Mouse (Mus musculus) brown adipose tissue, adult 24 weeks (tissue): ENCODE data around the gene Stk26. TPM values are rescaled to one million over a fixed set of nuclear protein-coding genes. Genes with fewer than 3 reads are reported as not detected.

Experiments used
- H3K27ac ChIP-seq: fragments of 200-500 bp; replicated peaks from 2 replicates; pipeline ENCODE4 v1.5.1; 2012; ENCODE audit warnings: low read depth, mild to moderate bottlenecking, low read length
- H3K4me1 ChIP-seq: fragments of 200-500 bp; 2 replicates; pipeline ENCODE4 v1.6.1; 2012; ENCODE audit warnings: low read length, mixed read lengths; ENCODE audit not compliant: control insufficient read depth, insufficient read depth, insufficient read length
- H3K4me3 ChIP-seq: fragments of 200-500 bp; 2 replicates; pipeline ENCODE4 v1.5.1; 2012; ENCODE audit warnings: low read depth, mild to moderate bottlenecking, low read length, moderate library complexity; ENCODE audit not compliant: insufficient read depth
- polyA plus RNA-seq: library from polyadenylated mRNA; stranded (reverse); fragments of >200 nt; gene quantifications from 2 replicates; pipeline ENCODE4 v1.2.4, GENCODE M21; 2012; ENCODE audit not compliant: missing spikeins, insufficient read depth, insufficient read length

Gene Stk26
- polyA plus RNA-seq, 1 experiment, result 0.32 TPM

DNA sequence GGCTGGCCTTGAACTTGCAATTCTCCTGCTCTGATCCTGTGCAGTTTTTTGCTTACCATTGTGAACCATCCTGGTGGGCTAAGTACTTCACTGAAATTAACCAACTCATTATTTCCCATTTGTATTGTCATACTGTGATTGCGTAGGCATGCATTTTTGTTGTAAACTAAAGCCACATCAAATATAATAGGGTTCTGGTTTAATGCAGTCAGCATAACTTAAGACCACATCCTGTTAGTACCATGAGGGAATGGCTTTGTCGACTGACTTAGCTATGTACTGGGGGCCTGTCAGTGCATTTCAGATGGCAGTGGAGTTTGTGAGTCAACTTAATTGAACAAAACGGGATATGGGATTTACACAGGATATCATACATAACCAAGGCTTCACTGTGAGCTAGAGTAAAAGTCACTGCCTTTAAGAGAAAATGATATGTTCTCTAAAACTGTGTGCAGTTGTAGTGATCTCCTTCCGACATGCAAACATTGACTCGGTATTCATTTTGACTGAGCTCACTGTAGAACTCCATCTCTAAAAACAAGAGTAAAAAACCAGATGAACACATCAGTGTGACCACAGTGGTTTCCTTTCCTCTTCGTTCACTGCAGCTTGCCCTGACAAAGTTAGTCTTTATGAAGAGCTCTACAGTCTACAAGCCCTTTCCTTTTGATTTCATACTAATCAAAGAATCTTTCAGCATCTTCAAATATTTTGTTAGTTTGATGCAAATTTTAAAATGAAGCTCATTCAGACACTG lies 33.6 kb downstream of the Stk26 start:
- no peaks in the 10 kb centered on the region for H3K4me1 ChIP-seq
- no peak overlapping the region for H3K4me3 ChIP-seq
- no peak overlapping the region for H3K27ac ChIP-seq

DNA sequence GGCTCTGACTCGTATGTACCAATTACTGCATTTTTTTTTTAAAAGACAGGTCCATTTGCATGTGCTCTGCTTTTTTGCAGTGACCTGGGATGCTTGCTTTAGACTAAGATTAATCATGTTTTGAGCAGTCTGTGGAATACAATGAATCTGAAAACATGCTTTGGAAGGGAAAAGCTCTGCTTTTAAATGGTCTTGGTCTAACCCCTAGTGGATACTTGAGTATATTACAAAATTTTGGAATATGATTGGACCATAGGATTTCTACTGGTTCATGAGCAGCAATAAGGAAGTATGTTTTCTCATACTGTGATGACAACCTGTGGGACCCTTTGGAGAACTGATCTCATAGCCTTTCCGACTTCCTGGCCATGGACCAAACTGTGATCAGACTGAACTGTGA lies 47.2 kb downstream of the Stk26 start:
- no peak overlapping the region for H3K4me3 ChIP-seq
- H3K27ac ChIP-seq, result no peak overlapping the region
- no peaks in the 10 kb centered on the region for H3K4me1 ChIP-seq

DNA sequence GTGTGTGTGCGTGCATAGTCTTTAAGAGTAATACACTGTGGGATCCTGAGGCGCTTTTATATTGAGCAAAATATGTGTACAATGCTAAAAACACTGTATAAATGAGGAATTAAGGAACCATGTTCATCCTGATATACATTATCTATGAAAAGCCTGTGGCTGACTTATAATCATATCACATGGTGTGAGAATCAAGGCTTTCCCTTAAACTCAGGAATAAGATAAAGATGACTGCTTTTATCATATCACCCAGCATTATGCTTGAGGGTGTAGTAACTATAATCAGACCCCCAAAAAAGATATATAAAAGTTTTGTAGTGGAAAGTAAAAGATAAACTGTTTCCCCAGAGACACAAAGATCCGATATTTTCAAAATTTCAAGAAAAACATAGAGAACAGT lies 62.6 kb downstream of the Stk26 start:
- H3K4me1 ChIP-seq, result no peaks in the 10 kb centered on the region
- no peak overlapping the region for H3K27ac ChIP-seq
- H3K4me3 ChIP-seq, result no peak overlapping the region

DNA sequence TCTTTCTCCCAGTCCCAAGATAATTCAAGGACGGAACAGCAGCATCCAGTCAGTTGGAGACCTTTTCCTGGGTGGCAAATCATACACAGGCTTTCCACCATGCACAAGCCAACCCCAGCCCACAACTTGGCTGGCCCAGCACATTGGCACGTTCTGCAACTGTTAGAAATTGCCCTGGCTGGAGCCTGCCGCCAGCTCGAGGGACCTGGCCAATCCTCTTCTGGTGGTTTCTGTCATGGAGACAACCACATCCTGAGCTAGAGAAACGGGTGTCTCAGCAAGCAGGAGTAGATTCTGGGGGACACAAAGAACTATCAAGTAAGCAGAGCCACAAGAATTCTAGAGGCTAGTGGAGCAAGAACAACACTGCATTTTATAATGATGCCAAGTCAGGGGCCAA lies 69.1 kb downstream of the Stk26 start:
- Histone ChIP-seq H3K4me1 (no peaks in the 10 kb centered on the region), H3K27ac (no peak overlapping the region), H3K4me3 (no peak overlapping the region)

DNA sequence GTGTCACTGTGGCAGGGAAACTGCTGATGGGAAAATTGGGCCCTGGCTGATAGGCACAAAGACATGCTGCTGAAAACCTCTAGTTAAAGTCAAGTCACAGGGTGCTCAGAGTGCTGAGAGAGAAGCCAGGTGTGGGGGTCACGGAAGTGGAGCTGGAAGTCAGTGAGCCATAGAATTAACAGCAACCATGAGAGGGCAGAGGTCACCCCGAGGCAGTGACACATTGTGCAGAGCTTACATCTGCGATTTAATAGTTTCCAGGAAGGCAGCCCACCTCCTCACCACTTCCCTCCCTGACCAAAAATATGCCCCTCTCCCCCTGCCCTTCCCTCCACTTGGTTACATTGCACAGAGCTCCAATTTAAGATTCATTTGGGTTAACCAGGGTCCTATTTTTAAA lies 76.5 kb downstream of the Stk26 start:
- Histone ChIP-seq H3K4me1 (no peaks in the 10 kb centered on the region), H3K27ac (no peak overlapping the region), H3K4me3 (no peak overlapping the region)

DNA sequence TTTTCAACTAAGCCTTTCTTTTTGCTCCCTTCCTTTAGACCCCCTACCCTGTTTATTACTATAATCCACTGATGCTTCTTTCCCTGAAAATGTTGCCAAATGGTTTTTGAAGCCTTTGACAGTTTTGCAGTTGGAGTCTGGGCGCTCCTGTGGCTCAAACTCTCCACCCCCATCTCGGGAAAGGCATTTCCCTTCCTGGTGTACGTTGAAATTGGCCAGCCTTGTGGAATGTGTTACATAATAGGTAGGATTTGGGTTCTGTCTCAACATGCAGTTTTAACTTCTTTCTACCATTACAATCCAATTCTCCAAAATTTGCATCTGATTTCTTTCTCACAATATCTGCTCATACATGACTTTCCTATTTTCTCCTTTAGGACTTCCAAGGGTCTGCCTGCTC lies 77.9 kb downstream of the Stk26 start:
- no peak overlapping the region for H3K27ac ChIP-seq
- H3K4me1 ChIP-seq, result no peaks in the 10 kb centered on the region
- no peak overlapping the region for H3K4me3 ChIP-seq

DNA sequence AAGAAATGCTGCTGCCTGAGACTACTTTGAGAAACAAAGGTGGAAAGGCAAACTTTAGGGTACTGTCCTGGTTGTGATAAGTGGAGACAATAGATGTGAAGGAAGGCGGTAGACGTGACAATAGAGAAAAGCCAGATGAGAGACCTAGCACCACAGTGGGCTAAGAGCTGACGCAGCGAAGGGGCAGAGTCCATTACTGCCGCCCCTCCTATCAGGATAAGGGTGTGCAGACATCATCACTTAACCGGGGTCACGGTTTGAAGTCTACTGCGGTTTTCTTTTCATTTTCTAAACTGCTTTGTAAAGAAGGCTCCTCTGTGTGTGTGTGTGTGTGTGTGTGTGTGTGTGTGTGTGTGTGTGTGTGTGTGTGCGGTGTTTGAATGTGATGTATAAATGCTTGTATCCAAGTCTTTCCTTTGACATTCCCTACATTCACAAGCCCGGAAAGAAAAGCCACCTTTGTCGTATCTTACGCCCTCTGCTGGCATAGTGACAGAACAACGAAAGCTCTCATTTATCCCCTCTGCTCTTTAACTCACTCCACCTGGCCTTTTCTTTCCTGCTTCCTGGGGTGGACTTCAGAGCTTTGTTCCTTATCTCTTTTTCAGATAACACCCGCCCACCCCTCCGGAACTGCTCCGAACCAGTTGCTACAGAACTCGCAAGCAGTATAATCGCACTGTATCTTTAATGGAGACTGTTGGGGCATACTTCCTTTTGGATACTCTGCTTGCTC lies 84.0 kb downstream of the Stk26 start:
- H3K4me1 ChIP-seq, result no peaks in the 10 kb centered on the region
- no peak overlapping the region for H3K27ac ChIP-seq
- H3K4me3 ChIP-seq, result no peak overlapping the region

DNA sequence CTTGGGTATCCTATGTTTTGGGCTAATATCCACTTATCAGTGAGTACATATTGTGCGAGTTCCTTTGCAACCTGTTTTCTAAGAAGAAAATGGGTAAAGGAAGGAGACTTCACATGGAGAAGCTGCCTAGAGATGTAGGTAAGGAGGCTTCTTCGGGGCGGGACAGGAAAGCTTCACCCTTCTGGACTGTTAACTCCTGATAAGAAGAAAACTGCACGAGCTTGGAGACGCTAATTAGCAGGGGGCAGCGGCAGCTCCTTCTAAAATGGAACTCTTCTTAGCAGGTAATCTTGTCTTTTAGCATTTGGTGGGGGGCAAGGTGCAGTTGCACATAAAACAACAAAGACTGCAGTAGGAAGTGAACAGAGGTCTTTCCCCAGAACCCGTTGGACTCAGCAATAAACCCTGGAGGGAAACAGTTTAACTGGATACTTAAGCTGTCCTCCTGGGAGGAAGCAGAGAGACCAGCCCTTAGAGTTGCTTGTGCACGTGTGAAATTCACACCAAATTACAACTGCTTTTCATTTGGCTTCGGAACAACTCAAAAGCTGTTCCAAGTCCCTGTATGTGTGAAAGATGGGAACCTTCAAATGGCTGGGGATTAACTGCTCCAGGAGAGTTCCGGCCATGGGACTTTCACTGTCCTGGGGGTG lies 86.2 kb downstream of the Stk26 start:
- Histone ChIP-seq H3K4me1 (no peaks in the 10 kb centered on the region), H3K27ac (no peak overlapping the region), H3K4me3 (no peak overlapping the region)

DNA sequence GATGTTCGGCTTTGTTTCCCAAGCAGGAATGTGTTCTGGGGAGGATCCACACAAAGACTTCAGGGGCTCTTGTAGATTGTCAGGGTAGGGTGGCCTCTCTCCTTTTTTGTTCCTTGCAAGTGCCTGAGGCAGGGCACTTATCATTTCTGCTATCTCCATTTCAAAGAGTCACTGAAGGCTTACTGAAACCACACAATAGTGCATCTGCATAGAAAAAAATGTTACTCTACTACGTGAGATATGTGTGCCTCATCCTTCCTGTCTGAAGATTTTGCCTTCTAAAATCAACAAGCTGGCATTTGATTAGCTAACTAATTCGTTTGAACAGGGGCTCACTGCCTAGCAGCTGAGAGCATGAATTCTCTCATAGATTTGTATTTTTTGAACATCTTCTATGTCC lies 89.5 kb downstream of the Stk26 start:
- H3K27ac ChIP-seq, result no peak overlapping the region
- no peaks in the 10 kb centered on the region for H3K4me1 ChIP-seq
- H3K4me3 ChIP-seq, result no peak overlapping the region

DNA sequence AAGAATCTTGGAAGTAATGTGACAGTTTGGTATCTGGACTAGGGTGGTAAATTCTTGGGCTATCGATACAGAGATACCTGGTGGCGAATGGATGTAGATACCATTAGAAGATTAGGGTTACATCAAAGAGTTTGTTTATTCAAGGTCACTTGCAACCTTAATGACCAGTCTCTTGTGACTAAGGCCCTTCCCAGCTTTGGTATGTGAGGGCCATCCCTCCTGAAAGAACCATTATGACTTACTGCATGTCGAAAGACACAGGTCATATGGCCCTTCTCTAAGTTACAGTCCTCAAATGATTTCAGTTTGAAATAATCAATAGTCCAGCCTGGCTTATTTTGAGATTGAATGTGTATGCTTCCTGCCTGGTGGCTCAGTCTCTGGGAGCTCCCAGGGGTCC lies 96.3 kb downstream of the Stk26 start:
- H3K4me3 ChIP-seq, result no peak overlapping the region
- no peak overlapping the region for H3K27ac ChIP-seq
- no peaks in the 10 kb centered on the region for H3K4me1 ChIP-seq

DNA sequence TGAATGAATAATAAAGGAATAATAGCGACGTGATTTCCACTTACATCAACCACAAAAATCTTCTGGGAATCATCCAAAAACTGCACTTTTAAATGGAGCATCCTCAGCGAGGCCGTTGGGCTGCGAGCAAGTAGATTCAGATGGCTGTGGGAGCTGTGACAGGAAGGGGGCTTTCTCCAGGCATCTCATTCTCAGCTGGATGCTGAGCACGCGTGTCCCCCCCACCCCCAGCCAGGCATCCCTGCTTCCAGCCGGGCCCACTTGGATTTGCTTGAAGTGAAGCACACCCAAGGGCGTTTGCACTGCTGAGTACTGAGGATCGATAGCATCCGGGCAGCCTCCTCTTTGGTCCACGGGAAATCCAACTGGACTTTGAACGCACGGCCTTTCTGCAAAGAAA lies 101.8 kb downstream of the Stk26 start, which contains the start of gene Frmd7:
Frmd7 (minus strand) TSS at position 101 of the 400 bp plus-strand sequence.
- H3K4me3 ChIP-seq, result no peak within 1 kb of the TSS
- H3K27ac ChIP-seq, result no peak within 1 kb of the TSS
- H3K4me1 ChIP-seq, result no peaks in the 10 kb centered on the region

Other genes starting within 250 kb of the Stk26 start
- gene Frmd7, start 101.7 kb downstream of the Stk26 start, polyA plus RNA-seq, result not detected in 2 replicates
- gene Rap2c, start 177.0 kb downstream of the Stk26 start, polyA plus RNA-seq, result 20.5 and 21.8 TPM in 2 replicates